Mouse (Mus musculus) embryo, embryonic 10 days (tissue): ENCODE data around the gene Ramp3.

Source experiments
- DNase-seq: peaks from one replicate; pipeline ENCODE4 v3.0.0-alpha.2; 2015; ENCODE audit warnings: low spot score

Ramp3 gene

DNA sequence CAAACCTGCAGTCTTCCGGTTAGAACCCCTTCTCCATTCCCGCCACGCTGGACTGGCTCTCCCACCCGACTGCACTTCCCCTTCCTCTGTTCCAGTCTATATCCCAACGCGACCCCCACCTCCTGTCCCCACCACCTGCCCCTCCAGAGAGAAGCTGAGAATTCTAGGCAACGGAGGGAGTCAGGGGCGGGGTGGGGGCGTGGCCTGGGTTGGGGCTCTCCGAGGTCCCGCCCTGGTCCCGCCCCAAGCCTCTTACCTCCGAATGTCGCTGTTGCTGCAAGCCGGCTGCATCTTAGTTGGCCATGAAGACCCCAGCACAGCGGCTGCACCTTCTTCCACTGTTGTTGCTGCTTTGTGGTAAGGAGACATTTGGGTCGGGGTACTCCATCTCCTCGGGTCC lies at the start of gene Ramp3:
TSS of gene Ramp3 (plus strand) at position 251 of the 400 bp plus-strand sequence.
- peak; percentile 75 for DNase-seq

DNA sequence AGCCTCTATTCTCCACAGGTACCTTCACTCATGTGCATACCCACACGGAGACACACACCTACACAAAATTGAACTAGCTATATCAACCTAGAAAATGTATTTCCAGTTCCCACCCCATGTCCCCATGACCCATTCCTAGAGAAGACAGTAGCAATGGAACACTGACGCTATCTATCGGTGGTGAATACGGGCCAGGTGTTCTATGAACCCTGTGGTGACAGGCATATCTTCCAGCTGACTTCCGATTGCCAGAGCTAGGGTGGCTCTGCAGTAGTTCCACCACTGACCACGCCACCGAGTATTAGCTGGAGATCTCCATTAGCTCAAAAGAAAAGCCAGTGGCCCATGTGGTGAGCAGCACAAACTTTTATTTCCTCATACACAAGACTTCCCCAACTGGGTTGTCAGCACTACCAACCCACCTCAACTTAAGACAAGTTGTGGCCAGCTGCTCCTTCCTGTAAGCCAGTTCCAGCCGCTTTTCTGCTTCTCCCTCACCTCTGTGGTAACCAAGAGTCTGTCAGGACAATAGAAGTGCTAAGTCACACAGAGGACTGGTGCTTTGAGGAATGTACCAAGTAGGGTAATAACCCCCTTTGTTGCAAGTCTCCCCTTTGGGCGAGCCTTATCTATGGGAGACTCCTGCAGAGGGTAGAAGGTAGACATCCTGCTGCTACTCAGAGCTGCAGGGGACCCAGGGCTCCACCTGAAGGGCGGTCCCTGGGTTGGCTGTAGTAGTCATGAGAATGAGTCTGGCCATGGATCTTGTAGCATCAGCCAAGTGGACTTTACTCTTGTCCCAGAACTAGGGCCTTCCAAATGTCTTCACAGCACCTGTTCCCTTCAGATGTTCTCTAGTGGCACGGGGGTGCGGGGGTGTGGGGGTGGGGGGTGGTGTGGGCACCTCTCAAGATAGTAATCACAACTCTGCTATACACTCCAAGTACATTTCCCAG lies 42.8 kb upstream of the Ramp3 start:
- DNase-seq = no peak

DNA sequence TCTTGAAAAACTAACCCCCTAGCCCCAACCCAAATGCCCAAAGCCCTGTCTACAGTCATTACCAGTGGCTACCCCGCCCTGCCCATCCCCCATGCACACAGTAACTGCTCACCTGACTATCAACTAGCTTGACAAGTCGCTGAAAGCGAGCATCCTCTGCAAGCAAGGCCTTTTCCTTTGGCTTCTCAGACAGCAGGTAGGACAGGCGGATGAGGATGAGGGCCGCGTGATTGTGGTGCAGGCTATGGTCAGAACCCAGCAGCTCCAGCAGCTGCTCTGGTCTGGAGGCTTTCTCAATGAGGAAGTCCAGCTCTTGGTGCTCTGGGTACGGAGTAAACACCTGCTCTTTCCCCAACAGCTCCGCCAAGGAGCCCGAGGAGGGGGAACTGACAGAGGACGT lies 34.6 kb upstream of the Ramp3 start:
- no peak for DNase-seq

DNA sequence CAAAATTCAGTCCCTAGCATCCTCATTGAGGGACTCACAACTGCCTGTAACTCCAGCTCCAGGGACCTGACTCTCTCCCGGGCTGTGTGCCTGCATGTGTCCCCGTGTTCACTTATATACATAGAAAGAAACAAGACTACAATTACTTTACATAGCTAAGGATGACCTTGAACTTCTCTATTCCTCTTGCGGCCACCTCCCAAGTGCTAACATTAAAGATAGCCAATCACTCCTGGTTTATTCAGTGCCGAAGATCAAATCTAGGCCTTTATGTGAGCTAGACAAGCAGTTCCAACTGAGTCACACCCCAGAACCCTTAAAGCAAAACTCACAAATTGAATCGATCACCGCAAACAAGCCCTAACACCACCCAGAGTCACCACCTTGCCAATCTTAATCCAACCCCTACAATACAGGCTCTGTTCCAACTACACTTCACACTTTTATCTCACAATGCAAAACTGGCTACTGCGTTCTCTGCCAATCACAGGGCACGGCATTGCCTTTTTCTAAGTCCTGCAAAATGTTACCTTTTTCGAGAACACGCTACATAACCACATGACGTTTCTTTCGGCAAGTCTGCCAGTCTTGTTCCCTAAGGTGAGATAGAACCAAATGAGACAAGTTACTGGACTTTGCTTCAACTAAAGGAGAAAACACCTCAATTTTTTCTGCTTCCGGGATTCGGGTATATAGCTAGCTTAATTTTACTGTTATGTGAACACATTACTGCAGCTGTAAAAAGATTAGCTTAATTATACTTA lies 33.5 kb upstream of the Ramp3 start:
- DNase-seq = no peak

DNA sequence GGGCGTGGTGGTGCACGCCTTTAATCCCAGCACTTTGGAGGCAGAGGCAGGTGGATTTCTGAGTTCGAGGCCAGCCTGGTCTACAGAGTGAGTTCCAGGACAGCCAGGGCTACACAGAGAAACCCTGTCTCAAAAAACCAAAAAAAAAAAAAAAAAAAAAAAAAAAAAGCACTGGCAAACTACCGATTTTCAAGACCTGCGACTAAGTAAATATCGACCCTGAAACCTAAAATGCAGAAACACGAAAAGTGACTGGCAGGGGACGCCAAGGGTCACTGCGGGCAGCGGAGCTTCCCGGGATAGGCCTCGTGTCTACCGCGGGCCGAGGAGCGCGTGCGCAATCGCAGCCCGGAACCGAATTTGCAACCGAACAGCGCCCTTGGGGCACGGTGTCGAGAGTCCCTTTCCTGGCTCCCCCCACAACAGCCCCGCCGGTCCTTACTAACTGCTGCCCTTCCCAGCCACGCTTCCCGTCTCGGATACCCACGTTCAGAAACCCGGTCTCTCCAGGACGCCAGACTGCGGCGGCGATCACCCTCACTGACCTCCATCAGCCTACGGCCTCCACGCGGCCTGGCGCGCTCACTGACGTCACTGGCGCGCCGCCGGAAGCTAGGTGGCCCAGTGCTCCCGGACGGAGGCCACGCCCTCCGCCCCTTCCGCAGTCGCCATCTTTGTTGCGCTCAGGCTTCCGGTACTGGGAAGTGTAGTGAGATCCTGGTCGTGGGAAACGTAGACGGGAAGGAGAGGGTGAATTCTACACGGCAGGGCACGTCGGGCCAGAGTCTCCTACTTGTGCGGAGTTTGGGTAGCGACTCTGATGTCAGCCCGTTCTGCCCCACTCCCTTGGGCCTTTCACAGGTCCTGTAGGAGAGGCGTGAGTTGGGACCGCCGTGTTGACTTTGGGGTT lies 32.6 kb upstream of the Ramp3 start, which contains the start of gene Tbrg4:
TSS of gene Tbrg4 (minus strand) at position 590 of the 910 bp plus-strand sequence.
- DNase-seq = peak; percentile 98

DNA sequence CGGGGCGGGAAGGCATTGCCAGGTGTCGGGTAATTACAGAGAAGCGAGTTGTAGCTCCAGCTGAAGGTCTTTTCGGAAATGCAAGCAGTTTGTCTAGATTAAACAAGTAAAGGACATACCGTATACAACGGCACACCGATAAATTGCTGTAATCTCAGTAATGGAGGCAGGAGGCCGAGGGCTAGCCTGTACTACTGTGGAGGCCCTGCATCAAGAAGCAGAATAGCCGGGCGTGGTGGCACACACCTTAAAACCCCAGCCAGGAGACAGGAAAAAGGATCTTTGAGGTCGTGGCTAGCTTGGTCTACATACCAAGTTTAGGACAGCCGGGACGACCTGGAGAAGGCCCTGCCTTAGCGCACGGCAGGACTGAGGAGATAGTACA lies 31.9 kb upstream of the Ramp3 start:
- no peak for DNase-seq

DNA sequence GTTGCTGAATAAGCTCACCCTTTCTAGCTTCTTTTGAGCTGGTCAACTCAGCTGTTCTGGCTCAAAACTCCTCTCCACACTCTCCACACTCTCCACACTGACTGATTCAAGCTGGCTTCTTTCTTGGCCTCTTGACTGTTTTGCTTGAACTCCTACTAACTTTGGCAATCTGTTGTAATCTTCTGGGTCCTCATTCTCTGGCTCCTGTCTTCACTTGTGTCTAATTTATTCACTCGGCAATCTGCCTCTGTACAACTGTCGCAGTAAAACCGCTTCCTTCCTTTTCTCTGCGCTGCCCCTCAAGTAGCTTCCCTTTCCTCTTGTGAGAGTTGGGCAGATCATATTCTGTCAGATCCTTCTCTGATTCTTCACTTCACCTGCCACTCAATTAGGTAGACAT lies 30.6 kb upstream of the Ramp3 start:
- DNase-seq = no peak

DNA sequence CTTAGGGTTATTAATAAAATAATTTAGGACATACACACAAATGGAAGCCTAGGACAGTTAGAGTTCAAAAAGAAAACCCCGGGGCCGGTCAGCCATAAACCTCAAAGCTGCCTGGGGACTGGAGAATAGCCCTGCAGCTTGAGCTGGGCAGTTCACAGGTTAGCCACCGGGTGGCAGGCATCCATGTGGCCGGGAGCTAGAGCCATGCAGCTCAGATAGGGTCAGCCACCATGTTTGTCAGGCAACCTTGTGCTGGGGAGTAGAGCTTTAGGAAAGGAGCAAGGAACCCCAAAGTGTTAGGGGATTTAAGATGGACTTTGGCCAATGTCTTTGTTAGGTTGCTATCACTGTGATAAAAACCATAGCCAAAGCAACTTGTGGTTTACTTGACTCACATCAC lies 29.8 kb upstream of the Ramp3 start:
- peak; percentile 79 for DNase-seq

DNA sequence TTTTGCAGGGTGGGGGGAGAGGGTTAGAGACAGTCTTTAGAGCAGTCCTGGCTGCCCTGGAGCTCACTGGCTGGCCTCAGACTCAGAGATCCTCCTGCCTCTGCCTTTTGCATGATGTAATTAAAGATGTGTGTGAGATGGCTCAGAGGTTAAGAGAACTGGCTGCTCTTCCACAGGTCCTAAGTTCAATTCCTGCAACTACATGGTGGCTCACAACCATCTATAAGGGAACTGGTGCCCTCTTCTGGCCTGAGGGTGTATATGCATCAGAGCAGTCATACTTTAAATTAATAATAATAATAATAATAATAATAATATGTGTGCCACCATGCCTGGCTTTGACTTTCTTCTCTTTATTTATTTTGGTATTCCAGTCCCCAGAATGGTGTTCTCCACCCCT lies 28.7 kb upstream of the Ramp3 start:
- DNase-seq = peak; percentile 42

DNA sequence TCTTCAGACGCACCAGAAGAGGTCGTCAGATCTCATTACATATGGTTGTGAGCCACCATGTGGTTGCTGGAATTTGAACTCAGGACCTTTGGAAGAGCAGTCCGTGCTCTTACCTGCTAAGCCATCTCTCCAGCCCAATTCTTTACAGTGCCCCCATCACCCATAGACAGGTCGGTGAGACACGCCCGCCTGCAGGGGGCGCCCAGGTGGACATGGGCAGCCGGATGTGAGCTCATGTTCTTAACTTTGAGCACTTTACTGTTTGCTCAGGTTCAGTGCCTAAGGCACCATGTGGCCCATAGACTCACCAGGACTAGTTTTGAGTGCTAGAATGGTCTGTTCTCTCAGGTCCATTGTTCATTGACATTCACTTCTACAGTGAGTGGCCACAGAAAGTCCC lies 22.2 kb upstream of the Ramp3 start:
- no peak for DNase-seq

DNA sequence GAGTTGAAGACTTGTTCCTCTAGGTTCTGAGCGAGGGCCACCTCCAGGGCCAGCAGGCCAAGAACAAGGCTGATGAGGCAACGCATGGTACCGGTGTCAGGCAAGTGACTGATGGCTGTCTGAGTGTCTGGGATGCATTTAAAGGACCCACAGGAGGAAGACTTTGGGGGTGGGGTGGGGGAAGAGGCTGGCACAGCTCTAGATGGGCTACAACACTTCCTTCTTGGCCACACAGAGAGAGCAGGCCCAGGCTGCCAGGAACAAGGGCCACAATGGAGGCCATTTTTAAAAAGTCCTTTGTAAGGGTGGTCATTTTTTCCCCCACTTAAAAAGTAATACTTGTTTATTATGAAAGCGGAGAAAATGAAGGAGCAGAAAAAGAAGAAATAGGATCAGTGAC lies 19.8 kb upstream of the Ramp3 start, which contains the start of gene Wap:
TSS of gene Wap (minus strand) at position 101 of the 400 bp plus-strand sequence.
- DNase-seq = no peak

DNA sequence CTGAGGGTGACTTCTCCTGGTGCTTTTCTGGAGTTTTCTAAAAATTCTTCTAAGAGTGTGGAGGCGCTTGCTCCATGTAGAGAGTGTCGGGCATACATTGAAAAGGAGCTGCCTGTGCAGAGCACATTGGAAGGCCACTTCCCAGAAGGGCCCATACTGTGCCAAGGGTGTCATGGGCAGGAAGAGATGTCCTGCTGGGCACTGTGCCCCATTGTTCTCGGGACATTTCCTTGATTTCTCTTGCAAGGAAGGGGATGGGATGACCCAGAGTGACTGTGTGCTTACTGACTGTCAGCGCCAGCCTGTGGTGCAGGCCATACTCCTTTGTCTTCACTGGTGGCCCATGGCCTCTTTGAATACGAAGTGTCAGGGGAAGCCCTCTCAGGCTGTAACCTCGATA lies 19.2 kb upstream of the Ramp3 start:
- DNase-seq = no peak

DNA sequence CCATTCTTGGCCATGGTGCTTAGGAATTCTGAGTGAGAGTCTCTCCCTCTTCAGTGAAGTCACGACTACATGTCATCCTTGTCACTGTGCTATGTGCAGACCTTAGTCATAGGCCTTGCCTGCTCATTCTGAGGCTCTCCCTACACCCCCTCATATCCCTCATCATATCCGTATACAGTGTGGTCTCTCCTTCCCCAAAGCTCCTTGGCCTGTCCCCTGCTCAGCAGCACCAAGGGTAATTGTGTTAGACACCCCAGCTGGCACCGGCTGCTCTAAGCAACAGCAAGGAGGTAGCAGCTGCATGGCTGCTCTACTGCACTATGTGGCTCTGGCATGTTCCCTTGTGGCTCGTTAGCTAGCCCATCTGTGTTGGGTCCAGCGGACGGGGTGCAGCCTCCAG lies 13.8 kb upstream of the Ramp3 start:
- DNase-seq = no peak

DNA sequence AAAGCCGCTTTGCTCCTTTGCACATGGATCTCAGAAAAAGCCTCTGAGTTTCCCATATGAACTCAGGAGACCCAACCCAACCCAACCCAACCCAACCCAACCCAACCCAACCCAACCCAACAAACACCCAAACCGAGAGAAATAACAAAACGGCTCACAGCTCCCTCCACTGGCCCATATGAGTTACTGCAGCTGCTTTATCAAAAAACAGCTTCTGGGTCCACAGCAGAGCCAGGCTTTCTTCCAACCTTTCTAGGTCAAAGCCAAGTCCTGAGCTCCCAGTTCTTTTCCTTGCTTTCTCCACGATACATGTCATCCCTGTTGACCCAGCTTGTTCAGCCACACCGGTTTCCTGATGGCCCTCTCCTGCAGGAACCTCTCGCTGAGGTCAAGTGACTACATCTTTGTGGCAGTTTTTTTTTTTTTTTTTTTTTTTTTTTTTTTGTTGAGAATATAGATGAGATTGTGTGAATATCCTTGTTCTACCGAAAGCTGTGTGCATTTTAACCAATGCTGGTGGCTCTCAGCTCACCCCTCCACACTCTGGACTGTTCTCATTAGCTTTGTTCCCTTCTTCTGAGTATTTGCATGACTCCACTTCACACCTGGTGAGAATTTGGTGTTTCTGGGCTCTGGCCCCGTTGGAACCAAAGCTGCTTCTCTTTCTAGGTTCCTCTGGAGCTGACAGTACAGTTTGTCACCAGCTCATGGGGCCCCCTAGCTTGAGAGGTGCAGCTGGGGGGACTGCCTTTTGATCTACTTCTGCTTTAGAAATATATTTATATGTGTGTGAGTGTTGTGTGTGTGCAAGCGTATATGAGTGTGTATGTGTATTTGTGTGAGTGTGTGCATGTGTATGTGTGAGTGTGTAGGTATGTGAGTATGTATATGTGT lies 10.2 kb upstream of the Ramp3 start:
- DNase-seq = no peak

DNA sequence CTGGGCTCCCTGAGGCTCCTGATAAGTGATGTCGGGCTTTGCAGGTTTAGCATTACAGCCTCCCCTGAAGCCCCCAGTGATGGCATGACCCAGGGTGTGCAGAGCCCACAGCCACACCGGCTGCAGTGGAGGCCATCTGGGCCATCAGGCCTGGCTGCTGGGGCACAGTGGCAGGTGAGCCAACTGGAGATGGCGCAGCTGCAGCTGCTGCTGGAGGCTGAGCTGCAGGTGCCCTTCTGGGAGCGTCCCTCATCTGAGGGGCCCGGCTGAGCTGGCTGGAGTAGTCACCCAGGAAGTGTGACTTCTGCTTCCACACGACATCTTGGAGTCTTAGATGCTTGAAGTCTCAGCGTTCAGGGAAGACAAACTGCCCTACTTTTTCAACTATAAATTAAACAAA lies 7.8 kb upstream of the Ramp3 start:
- no peak for DNase-seq

DNA sequence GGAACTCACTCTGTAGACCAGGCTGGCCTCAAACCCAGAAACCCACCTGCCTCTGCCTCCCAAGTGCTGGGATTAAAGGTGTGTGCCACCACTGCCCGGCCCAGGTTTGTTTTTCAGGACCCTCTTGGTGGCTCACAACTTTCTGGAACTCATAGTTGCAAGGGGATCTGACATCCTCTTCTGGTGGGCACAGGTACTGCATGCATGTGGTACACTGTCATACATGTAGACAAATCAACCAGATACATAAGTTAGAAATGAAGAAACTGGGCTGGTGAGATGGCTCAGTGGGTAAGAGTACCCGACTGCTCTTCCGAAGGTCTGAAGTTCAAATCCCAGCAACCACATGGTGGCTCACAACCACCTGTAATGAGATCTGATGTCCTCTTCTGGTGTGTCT lies 5.3 kb upstream of the Ramp3 start:
- DNase-seq = peak; percentile 24

DNA sequence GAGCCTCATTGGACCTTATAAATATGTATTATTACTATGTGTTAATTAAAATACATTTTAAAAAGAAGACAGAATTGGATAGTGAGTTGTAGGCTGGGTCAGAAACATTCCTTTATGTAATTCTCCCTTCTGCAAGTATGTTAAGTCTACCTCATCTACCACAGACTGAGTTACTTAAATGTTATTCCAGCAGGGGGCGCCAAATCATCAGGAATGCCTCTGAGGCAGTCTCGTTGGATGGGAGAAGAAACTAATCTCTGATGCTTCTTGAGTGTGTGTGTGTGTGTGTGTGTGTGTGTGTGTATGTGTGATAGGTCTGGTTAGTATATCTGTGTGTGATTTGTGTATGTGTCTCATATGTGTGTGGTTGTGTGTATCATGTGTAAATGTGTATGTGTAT lies 3.4 kb upstream of the Ramp3 start:
- DNase-seq = peak; percentile 94

DNA sequence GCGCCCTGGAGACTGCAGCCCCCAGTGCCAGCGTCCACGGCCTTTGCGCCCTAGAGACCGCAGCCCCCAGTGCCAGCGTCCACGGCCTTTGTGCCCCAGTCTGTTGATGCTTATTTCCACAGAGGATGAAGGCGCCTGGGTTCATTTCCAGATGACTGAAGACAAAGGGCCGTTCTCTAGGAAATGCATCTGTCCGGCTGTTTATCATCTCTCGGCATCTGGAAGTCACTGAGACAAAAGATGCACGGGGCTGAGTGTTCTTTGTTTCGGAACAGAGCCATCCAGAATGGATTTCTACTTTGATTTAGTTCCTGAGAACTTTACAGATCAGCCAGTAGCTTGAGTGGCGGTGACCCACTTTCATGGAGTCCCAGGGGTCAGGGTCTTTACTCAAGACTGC lies 2.9 kb downstream of the Ramp3 start:
- no peak for DNase-seq

DNA sequence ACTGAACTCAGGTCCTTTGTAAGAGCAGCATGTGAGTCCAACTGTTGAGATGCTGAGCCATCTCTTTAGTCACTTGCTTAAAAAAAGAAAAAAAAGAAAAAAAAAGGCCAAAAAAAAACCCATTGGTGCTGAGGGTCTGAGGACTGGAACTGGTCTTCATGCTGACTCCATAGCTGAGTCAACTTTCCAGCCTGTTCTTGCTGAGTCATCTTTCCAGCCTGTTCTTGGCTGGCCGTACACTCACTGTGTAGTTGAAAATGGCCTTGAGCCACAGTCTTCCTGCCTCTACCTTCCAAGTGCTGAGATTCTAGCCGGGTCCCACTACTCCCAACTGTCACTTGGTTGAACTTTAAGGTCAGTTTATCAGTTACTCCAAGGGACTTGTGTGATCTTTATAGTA lies 8.3 kb downstream of the Ramp3 start:
- DNase-seq = no peak

DNA sequence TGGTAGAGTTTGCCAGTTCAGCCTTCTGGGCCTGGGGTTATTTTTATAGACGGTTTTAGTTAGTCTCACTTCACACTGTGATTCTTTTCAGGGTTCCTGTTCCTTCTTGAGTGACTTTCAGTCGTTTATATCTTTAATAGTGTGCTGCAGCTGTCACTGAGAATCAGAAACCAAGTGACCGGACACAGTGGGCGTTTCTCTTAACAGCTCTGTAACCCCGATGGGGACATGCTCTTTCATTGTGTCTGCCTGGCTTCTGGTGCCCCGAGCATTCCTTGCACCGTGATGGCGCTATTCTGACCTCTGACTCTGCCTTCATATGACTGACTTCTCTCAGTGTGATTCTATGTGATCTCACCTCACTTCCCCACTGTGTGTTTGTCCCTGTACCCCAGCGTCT lies 10.7 kb downstream of the Ramp3 start:
- peak; percentile 48 for DNase-seq

DNA sequence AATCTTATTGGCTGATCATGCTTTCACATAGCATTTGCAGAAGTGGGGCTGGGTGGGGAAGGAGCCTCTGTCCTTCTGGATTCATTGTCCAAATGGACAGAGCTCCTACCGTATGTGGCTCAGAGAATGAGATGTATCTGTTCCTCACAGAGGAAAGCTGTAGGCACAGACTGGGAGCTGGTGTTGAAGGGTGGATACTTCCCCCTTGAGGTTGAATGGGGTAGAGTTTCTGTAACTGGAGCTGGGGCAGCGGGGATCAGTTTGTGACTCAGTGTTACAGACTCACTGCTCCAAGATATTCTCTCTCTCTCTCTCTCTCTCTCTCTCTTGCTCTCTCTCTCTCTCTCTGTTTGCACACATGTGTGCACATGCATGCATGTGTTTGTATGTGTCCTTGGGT lies 11.7 kb downstream of the Ramp3 start:
- peak; percentile 32 for DNase-seq
